Mouse (Mus musculus) midbrain, embryonic 11.5 days (tissue): ENCODE measurements around the gene Hpd. TPM values are rescaled to one million over a fixed set of nuclear protein-coding genes. Genes with fewer than 3 reads are reported as not detected.
A peak's percentile ranks its signal among the peaks of the same experiment; 100 is the strongest.

Experiments
- ATAC-seq: fragments of 200-750 bp; cut with Nextera tagmentation; 2 replicates; pipeline ENCODE4 v1.8.0; 2017; ENCODE audit warnings: moderate TSS enrichment, moderate library complexity; ENCODE audit not compliant: low FRiP score
- DNase-seq: peaks from one replicate; pipeline ENCODE4 v3.0.0; 2015; ENCODE audit warnings: low spot score; ENCODE audit errors: missing footprints
- H3K27ac ChIP-seq: fragments of 300-500 bp; sonication (generic); 2 replicates; pipeline ENCODE4 v1.5.1; 2014; ENCODE audit warnings: low read depth, low read length
- H3K27me3 ChIP-seq: fragments of 300-500 bp; sonication (generic); 2 replicates; pipeline ENCODE4 v1.6.1; 2014; ENCODE audit warnings: mild to moderate bottlenecking, low read length, moderate library complexity, mixed read lengths; ENCODE audit not compliant: control insufficient read depth, insufficient read depth
- H3K36me3 ChIP-seq: fragments of 300-500 bp; sonication (generic); 2 replicates; pipeline ENCODE4 v1.6.1; 2014; ENCODE audit warnings: mild to moderate bottlenecking, low read length, moderate library complexity, mixed read lengths; ENCODE audit not compliant: control insufficient read depth, insufficient read depth
- H3K4me1 ChIP-seq: fragments of 300-500 bp; sonication (generic); 2 replicates; pipeline ENCODE4 v1.6.1; 2014; ENCODE audit warnings: low read length; ENCODE audit not compliant: control insufficient read depth, insufficient read depth
- H3K4me2 ChIP-seq: fragments of 300-500 bp; sonication (generic); 2 replicates; pipeline ENCODE4 v1.6.1; 2014; ENCODE audit warnings: mild to moderate bottlenecking, moderate library complexity
- H3K4me3 ChIP-seq: fragments of 300-500 bp; sonication (generic); 2 replicates; pipeline ENCODE4 v1.5.1; 2014; ENCODE audit warnings: low read depth, low read length
- H3K9ac ChIP-seq: fragments of 300-500 bp; sonication (generic); 2 replicates; pipeline ENCODE4 v1.6.1; 2014; ENCODE audit warnings: low read length
- H3K9me3 ChIP-seq: fragments of 300-500 bp; sonication (generic); 2 replicates; pipeline ENCODE4 v1.6.1; 2016; ENCODE audit warnings: low read length; ENCODE audit not compliant: control insufficient read depth
- WGBS: fragments of 180-500 bp; shearing (Covaris S2); extraction: QIAGEN DNeasy Blood & Tissue Kit; methylation state at CpG from one replicate; pipeline ENCODE4 v1.1.7; 2014; 5-methylcytosine and 5-hydroxymethylcytosine counted together
- polyA plus RNA-seq: library from polyadenylated mRNA; unstranded; fragments of >200 nt; fragmentation: Nextera tagmentation; extraction: Ambion mirVana; gene quantifications from 2 replicates; pipeline ENCODE4 v1.2.1, GENCODE M21; 2014

Gene Hpd
- polyA plus RNA-seq, 1 experiment from 2014 or later: not detected

GRCm38 (mm10) chr5:123157972-123158371, 24.6 kb downstream of the Hpd start:
- DNase-seq (no peak), ATAC-seq (no peak)
- Histone ChIP-seq H3K27me3 (no peaks in the 10 kb centered on the region), H3K4me1 (no peaks in the 10 kb centered on the region), H3K4me2 (no peak overlapping the region), H3K9me3 (no peaks in the 10 kb centered on the region), H3K36me3 (peaks cover 55% of the 10 kb centered on the region), H3K4me3 (no peak overlapping the region), H3K9ac (no peak overlapping the region), H3K27ac (no peak overlapping the region)
- 91% methylated on average over 4 of the region's 4 CpGs for WGBS

GRCm38 (mm10) chr5:123156763-123157162, 25.8 kb downstream of the Hpd start:
- Histone ChIP-seq H3K9ac (no peak overlapping the region), H3K4me3 (no peak overlapping the region), H3K9me3 (no peaks in the 10 kb centered on the region), H3K27ac (no peak overlapping the region), H3K4me1 (no peaks in the 10 kb centered on the region), H3K27me3 (no peaks in the 10 kb centered on the region), H3K36me3 (peaks cover 61% of the 10 kb centered on the region), H3K4me2 (no peak overlapping the region)
- DNase-seq (peak; percentile 81), ATAC-seq (no peak)
- 89% methylated on average over 12 of the region's 12 CpGs for WGBS

GRCm38 (mm10) chr5:123155425-123155824, 27.1 kb downstream of the Hpd start:
- no peak overlapping the region for H3K27ac ChIP-seq
- DNase-seq (peak; percentile 91), ATAC-seq (0 out of 2 replicates have a peak, but pooled peaks have one; percentile 52)
- no peaks in the 10 kb centered on the region for H3K9me3 ChIP-seq
- peaks cover 50% of the 10 kb centered on the region for H3K36me3 ChIP-seq
- 63% methylated on average over 7 of the region's 7 CpGs for WGBS
- no peak overlapping the region for H3K4me3 ChIP-seq
- no peaks in the 10 kb centered on the region for H3K27me3 ChIP-seq
- no peak overlapping the region for H3K4me2 ChIP-seq
- H3K4me1 ChIP-seq: peaks cover 6% of the 10 kb centered on the region
- no peak overlapping the region for H3K9ac ChIP-seq

- Histone ChIP-seq H3K36me3 (peaks cover 36% of the 10 kb centered on the region), H3K9ac (no peak overlapping the region), H3K9me3 (no peaks in the 10 kb centered on the region), H3K4me2 (no peak overlapping the region), H3K4me1 (peaks cover 19% of the 10 kb centered on the region), H3K4me3 (no peak overlapping the region), H3K27me3 (no peaks in the 10 kb centered on the region), H3K27ac (no peak overlapping the region)
- ATAC-seq (no peak), DNase-seq (no peak)
- 88% methylated on average over 1 of the region's 1 CpGs for WGBS
These were observed 29.6 kb downstream of the Hpd start for GRCm38 (mm10) chr5:123152901-123153300.

- Histone ChIP-seq H3K4me1 (peaks cover 19% of the 10 kb centered on the region), H3K4me3 (no peak overlapping the region), H3K36me3 (peaks cover 34% of the 10 kb centered on the region), H3K27ac (no peak overlapping the region), H3K9ac (no peak overlapping the region), H3K9me3 (no peaks in the 10 kb centered on the region), H3K4me2 (no peak overlapping the region), H3K27me3 (no peaks in the 10 kb centered on the region)
- ATAC-seq (no peak), DNase-seq (no peak)
- 92% methylated on average over 18 of the region's 19 CpGs for WGBS
These were observed 30.7 kb downstream of the Hpd start for GRCm38 (mm10) chr5:123151707-123152362.

GRCm38 (mm10) chr5:123151077-123151476, 31.4 kb downstream of the Hpd start:
- no peak overlapping the region for H3K27ac ChIP-seq

GRCm38 (mm10) chr5:123150641-123151040, 31.9 kb downstream of the Hpd start:
- Histone ChIP-seq H3K4me2 (peak overlapping the region; percentile 37), H3K36me3 (peaks cover 33% of the 10 kb centered on the region), H3K4me3 (no peak overlapping the region), H3K4me1 (peaks cover 22% of the 10 kb centered on the region), H3K9me3 (no peaks in the 10 kb centered on the region), H3K27ac (no peak overlapping the region), H3K27me3 (no peaks in the 10 kb centered on the region), H3K9ac (peak overlapping the region; percentile 14; the same call in 1 of the 2 replicates)
- ATAC-seq (no peak), DNase-seq (no peak)
- 52% methylated on average over 7 of the region's 7 CpGs for WGBS

More at GRCm38 (mm10) chr5:123151077-123151476, 31.4 kb downstream of the Hpd start:
- Histone ChIP-seq H3K36me3 (peaks cover 33% of the 10 kb centered on the region), H3K4me3 (no peak overlapping the region), H3K4me1 (peaks cover 22% of the 10 kb centered on the region), H3K27me3 (no peaks in the 10 kb centered on the region), H3K9me3 (no peaks in the 10 kb centered on the region), H3K9ac (no peak overlapping the region), H3K4me2 (peak overlapping the region; percentile 37; the same call in 1 of the 2 replicates)
- DNase-seq (no peak), ATAC-seq (no peak)
- WGBS: 60% methylated on average over 7 of the region's 7 CpGs

GRCm38 (mm10) chr5:123149451-123150400, 32.8 kb downstream of the Hpd start:
- ATAC-seq (peak; percentile 87), DNase-seq (peak; percentile 98)
- Histone ChIP-seq H3K36me3 (peaks cover 33% of the 10 kb centered on the region), H3K4me3 (peak overlapping the region; percentile 19; the same call in 1 of the 2 replicates), H3K4me1 (peaks cover 28% of the 10 kb centered on the region), H3K27me3 (no peaks in the 10 kb centered on the region), H3K4me2 (peak overlapping the region; percentile 37), H3K9me3 (no peaks in the 10 kb centered on the region), H3K27ac (no peak overlapping the region), H3K9ac (peak overlapping the region; percentile 25; the same call in 1 of the 2 replicates)
- WGBS: 12% methylated on average over 19 of the region's 19 CpGs
